Mouse (Mus musculus): ENCODE data around the gene Fbxw8.

The Fbxw8 gene

GRCm38 (mm10) chr5:118073213-118073773 lies 82.0 kb downstream of the Fbxw8 start:
- DNase-seq (ENCODE audit: low spot score): no peak

GRCm38 (mm10) chr5:118071766-118072165 lies 83.5 kb downstream of the Fbxw8 start:
- DNase-seq (ENCODE audit: low spot score): no peak

DNA sequence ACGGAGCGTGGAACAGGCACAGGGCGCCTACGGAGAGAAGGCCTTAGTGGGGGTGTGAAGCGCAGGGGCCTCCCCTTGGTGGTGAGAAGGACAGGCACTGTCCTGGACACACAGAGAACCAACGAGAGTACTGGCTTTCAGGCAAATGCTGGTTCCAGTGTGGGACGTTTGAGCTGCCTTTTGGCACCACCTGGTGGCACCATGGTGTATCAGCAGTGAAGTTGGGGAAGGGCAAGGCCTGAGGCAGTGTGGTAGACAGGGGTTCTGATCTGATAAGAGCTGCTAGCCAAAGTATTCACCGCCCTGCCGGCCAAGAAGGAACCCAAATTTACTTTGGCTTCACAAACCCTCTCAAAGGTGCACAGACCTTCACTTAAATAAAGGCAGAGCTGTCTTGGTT lies 85.9 kb downstream of the Fbxw8 start:
- DNase-seq (ENCODE audit: low spot score): peak; percentile 80

DNA sequence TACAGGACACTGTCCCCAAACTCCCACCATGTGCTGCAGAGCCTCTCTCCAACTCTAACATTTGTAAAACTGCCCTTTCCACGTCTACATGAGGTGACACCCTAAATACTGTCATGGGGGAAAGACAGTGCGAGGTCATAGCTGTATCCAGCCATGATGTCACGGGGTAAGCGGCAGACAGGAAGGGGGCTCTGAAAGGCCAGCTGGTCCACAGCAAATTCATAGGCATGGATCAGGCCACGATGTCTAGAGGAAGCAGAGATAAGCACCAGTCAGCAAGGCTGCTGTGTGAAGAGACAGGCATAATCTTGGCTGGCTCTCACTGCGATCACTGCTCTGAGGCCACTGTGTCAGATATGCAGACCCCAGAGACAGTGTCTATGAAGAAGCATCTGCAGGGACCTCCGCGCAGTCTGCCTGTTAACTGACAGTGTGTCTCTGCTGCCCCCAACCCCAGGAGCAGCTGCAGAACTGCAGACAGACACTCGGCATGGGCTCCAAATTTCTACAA lies 87.2 kb downstream of the Fbxw8 start:
- DNase-seq (ENCODE audit: low spot score): no peak

DNA sequence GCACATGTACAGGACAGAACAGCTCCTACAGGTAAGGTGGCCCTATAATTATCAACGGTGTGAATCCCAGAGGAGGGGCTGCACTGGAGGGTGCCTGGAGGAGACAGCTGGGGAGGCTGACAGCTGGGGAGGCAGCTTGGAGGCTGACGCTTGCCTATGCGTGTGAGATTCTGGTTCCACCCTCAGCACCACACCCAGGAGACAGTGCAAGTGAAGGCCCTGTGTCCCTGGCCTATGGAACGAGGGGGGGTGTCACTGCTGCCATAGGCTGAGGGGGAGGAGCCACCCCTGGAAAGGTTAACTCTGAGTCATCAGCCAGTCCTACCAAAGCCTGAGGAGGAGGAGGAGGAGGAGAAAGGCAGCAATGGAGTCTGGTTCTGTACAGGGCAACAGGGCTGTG lies 87.7 kb downstream of the Fbxw8 start:
- DNase-seq (ENCODE audit: low spot score): no peak

DNA sequence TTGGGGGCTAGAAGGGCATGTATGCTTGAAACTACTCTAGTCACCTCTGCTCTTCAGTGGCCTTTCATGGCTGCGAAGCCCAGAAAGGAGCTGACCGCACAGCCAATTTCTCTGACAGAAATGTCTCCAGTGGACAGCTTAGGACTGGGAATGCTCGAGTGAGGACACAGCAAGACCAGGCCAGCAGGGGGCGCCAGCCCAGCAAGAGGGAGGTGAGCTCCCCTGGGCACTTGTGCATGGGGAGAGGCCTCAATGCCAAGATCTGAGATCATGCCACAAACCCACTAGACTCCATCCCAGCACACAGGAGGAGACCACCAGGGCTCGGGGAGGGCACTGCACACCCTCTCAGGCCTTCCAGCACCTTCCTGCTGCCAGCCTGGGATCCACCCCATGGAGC lies 88.4 kb downstream of the Fbxw8 start:
- DNase-seq (ENCODE audit: low spot score): peak; percentile 61

- DNase-seq (ENCODE audit: low spot score): no peak
Measured at GRCm38 (mm10) chr5:118065516-118066255, 89.6 kb downstream of the Fbxw8 start.

- no peak for DNase-seq (ENCODE audit: low spot score)
Measured at GRCm38 (mm10) chr5:118064284-118064901, 90.9 kb downstream of the Fbxw8 start.

DNA sequence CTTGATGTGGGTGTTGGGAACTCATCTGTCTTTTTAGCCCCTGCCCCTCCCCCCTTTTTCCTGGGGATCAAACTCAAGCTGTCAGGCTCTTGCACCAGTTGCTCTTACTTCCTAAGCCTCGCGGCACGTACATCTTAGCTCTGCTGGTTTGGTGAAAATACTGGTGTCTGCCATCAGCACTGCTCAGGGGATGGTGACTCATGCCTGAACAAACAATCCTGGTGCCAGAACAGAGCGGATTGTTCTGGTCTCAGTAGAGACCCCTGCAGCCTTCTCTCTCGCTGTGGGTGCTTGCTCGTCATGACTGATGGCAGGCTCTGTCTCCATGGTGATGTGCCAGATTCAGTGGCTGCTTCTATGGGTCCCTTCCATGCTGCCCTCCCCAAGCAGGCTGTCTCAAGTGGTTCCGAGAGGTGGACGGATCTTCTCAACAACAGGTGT lies 92.1 kb downstream of the Fbxw8 start:
- no peak for DNase-seq (ENCODE audit: low spot score)

GRCm38 (mm10) chr5:118061391-118061790 lies 93.9 kb downstream of the Fbxw8 start:
- DNase-seq (ENCODE audit: low spot score): no peak

DNA sequence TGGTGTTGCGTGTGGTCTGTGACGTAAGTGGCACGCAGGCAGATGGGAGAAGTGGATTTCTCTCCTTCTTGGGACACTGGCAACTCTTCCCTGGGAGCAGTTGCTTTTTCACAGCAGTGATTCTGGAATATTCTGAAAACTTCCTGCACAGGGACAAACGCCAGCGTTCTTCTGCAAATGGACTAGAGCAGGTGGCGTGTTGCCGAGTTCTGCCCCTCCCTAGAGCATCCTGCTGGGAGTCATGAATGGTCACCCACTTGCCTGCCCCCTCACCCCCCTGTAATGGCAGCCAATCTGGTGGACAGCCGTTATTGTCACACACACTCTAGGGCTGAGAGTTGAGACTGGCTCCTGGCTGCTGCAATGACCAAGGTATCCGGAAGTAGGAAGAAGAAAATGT lies 95.6 kb downstream of the Fbxw8 start:
- no peak for DNase-seq (ENCODE audit: low spot score)

DNA sequence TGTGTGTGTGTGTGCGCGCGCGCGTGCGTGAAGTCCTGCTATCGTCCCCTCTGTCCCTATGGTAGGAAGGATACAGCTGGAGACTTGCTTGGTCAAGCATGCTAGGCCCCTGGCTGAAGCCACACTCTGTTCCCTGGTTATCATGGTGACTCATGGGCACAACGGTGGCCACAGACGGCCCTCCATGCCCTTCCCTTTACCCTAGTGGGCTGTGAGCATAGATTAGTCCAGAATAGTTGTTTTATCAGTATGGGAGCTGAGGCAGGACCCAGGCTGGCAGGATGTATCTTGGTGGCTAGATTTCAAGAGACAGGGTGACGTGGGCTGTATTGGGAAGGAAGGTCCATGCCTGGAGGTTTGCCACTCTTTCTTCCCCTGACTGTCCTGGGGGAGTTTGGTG lies 96.4 kb downstream of the Fbxw8 start:
- DNase-seq (ENCODE audit: low spot score): no peak

GRCm38 (mm10) chr5:118057508-118058111 lies 97.7 kb downstream of the Fbxw8 start:
- DNase-seq (ENCODE audit: low spot score): no peak

- no peak for DNase-seq (ENCODE audit: low spot score)
Measured at GRCm38 (mm10) chr5:118053205-118053604, 102.1 kb downstream of the Fbxw8 start.

DNA sequence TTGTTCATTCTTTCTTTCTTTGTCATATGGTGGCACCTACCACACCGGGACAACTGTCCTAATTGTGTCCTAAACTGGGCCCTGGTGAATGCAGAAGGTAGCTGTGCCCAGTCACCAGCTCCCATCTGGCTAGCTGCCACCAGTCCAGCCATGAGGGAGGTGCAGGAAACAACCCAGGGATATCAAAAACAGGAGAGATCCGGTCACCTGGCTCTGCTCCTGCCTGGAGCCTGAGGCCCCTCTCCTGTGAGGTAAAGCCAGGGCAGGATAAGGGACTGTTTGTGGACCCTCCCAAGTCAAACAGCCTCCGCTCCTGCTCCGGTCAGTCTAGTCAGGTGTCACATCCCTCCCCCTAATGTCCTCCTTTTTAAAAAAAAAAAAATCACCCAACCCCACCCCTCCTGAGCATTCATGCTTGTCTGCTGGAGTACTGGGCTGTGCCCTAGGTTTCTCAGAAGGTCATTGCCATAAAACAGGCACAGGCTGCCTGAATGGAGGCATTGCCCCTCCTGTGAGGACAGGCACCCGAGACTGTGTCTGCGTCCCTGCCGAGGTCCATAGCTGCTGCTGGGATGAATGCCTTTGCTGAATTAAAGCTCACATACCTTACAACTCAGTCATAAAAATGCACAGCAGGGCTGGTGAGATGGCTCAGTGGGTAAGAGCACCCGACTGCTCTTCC lies 103.1 kb downstream of the Fbxw8 start:
- DNase-seq (ENCODE audit: low spot score): no peak

DNA sequence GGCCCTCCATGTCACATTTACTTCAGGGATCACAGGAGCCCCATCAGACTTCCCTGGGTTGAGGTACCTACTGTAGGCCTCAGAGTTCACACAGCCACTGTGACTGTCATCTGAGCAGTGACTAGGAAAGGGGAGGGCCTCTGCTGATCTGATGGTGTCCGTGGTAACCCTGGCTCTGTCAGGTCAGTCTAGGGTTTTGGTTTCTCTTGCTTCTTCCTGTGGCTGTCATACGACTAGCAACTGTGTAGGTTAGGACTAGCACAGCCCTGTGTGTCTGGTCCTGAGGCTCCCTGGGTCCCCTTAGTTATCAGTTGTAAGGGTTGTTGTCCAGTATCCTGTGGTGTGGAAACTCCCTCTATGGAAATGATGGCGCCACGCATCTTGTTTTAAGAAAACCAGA lies 104.5 kb downstream of the Fbxw8 start:
- DNase-seq (ENCODE audit: low spot score): no peak

GRCm38 (mm10) chr5:118048928-118049327 lies 106.3 kb downstream of the Fbxw8 start:
- DNase-seq (ENCODE audit: low spot score): peak; percentile 27

GRCm38 (mm10) chr5:118048412-118048811 lies 106.9 kb downstream of the Fbxw8 start:
- DNase-seq (ENCODE audit: low spot score): peak; percentile 38

DNA sequence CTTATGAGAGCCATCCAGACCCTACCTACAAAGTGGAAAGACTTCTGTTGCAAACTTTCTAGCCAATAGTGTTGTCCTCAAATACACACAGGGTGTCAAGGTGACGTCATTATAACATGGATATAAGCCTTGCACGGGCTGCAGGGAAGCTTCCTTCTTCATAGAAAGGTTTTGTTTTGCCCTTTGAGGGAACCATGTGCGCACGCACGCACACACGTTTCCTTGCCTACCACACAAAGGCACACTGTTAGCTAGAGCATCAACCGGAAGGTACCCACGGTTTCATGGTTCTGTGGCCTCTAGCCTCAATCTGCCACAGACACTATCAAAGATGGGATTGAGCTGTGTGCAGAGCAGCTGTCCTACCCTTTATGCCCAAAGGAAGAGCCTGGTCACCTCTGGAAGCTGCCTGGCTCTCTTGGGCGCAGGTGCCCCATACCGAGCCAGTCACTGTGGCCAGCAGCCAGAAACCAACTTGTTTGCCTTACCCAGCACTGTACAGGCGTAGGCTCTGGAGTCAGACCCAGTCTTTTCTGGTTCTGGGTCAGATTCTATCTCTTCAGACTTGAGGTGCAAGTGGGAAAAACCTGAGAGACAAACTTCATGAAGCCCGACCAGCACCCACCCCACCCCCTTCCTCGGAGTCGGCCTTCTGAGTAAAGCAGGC lies 108.0 kb downstream of the Fbxw8 start:
- DNase-seq (ENCODE audit: low spot score): peak; percentile 83

- no peak for DNase-seq (ENCODE audit: low spot score)
Measured at GRCm38 (mm10) chr5:118045385-118045784, 109.9 kb downstream of the Fbxw8 start.

DNA sequence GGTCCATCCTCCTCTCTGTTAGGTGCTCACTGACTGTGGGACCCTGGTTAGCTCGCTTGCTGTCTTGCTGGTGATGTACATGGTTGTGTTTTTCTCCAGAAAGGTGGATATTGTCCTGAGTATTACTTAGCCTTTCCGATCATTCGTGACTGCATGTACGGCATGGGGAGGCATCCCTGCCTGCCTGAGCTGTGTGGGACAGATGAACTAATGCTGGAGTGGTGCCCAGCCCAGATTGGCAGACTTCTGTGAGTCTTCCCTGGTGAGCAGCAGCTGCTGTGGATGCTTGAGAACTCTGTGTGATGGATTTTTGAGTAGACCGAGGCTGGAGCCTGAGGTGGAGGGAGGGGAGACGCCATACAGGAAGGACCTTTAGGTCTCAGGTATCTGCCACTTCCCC lies 110.4 kb downstream of the Fbxw8 start:
- no peak for DNase-seq (ENCODE audit: low spot score)

- no peak for DNase-seq (ENCODE audit: low spot score)
Measured at GRCm38 (mm10) chr5:118043761-118044160, 111.5 kb downstream of the Fbxw8 start.
